ENCODE assay signal across 27 mouse cellular contexts in the genomic region with DNA sequence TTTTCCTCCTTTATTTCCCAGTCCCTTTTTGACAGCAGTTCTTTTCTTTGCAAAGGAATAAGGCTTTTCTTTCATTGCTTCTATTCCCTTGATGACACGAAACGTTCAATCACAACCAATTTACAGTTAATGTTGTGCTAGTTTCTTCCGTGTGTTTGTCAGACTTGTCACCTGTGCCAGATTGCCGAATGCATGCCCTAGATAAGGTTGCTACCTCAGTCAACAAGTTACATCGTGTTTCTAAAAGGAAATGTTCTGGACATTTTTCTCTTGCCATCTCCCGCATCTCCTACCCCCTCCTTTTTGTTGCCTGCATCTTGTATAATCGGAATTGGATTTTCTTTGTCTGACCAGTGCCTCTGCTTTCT.
DNase-seq lines count a peak whose midpoint lies in the region; ATAC-seq and TF ChIP-seq lines count a peak whose summit lies in the region.
"Had no signal": no experiment of that assay in that cellular context is flagged by ENCODE, and none has a peak within 500 bp of the region (broad histone marks: within the 10 kb centered on the region; RNA-seq: fewer than 3 reads in every experiment).

No protein-coding gene starts in this region.

- no peaks in the 10 kb centered on the region for H3K27me3 ChIP-seq in forebrain, embryonic 14.5 days (replicated peaks; ENCODE audit: control insufficient read depth, insufficient read depth, low read length)
- no peaks in the 10 kb centered on the region for H3K27me3 ChIP-seq in forebrain, embryonic 11.5 days (ENCODE audit: control insufficient read depth, insufficient read depth, low read length)
- H3K27me3 ChIP-seq in forebrain, postnatal 0 days (ENCODE audit: insufficient read depth, low read length), result no peaks in the 10 kb centered on the region
- H3K27me3 ChIP-seq: CH12.LX; heart, embryonic 13.5 days; hindbrain, embryonic 12.5 days; hindbrain, embryonic 15.5 days; Patski had no signal

- H3K4me1 ChIP-seq in forebrain, embryonic 14.5 days (ENCODE audit: control insufficient read depth, insufficient read depth, low read length), result no peaks in the 10 kb centered on the region
- H3K4me1 ChIP-seq in forebrain, embryonic 11.5 days (replicated peaks; ENCODE audit: control insufficient read depth, insufficient read depth, low read length), result no peaks in the 10 kb centered on the region
- H3K4me1 ChIP-seq in forebrain, postnatal 0 days (ENCODE audit: insufficient read depth), result 0 out of 2 replicates have a peak, but pooled peaks cover 4% of the 10 kb centered on the region
- H3K4me1 ChIP-seq: heart, embryonic 10.5 days; heart, embryonic 13.5 days; hindbrain, embryonic 12.5 days; hindbrain, embryonic 15.5 days had no signal

- no peak overlapping the region for H3K27ac ChIP-seq in forebrain, embryonic 14.5 days (ENCODE audit: low read depth, low read length)
- no peak overlapping the region for H3K27ac ChIP-seq in forebrain, embryonic 11.5 days (ENCODE audit: low read depth, low read length)
- H3K27ac ChIP-seq in layer of hippocampus, adult 2 months, result peak overlapping the region; percentile 62
- H3K27ac ChIP-seq in forebrain, postnatal 0 days (ENCODE audit: low read depth, low read length), result peak overlapping the region; percentile 88
- H3K27ac ChIP-seq: gastrocnemius, adult 2 months; heart, embryonic 10.5 days; heart, embryonic 13.5 days; hindbrain, embryonic 12.5 days; hindbrain, embryonic 15.5 days had no signal

- H3K9ac ChIP-seq in forebrain, embryonic 14.5 days (ENCODE audit: low read length), result no peak overlapping the region
- H3K9ac ChIP-seq in forebrain, embryonic 11.5 days (ENCODE audit: low read length), result no peak overlapping the region
- no peak overlapping the region for H3K9ac ChIP-seq in forebrain, postnatal 0 days
- H3K9ac ChIP-seq: heart, embryonic 13.5 days; hindbrain, embryonic 12.5 days; hindbrain, embryonic 15.5 days had no signal

- intact Hi-C loops in heart, postnatal 25 days (cut with DNase I), result no loop called here

- no peak for DNase-seq in forebrain, embryonic 14.5 days (ENCODE audit: low spot score)
- no peak for DNase-seq in forebrain, embryonic 11.5 days (ENCODE audit: low spot score)
- DNase-seq in layer of hippocampus, adult 2 months (ENCODE audit: low spot score in 2 of 2), result no peak
- no peak for DNase-seq in layer of hippocampus, adult 9-10 months (ENCODE audit: low spot score)
- peak; percentile 58 for DNase-seq in brain, embryonic 14.5 days (ENCODE audit: low read depth)
- no peak for DNase-seq in forebrain, postnatal 0 days
- DNase-seq in heart, postnatal 25 days (ENCODE audit: low spot score), result no peak
- DNase-seq: adrenal gland, postnatal 10 days; adrenal gland, postnatal 36 days; B cell, adult 2 months; cerebellum, adult 11-12 months; cerebellum, adult 8-10 months; cerebellum, postnatal 10 days; cerebellum, postnatal 36 days; gastrocnemius, adult 2 months; gastrocnemius, postnatal 14 days; heart, adult 11 months; heart, postnatal 14 days; kidney, adult 2 months had no signal

- H3K4me3 ChIP-seq in forebrain, embryonic 14.5 days (ENCODE audit: low read depth, low read length), result no peak overlapping the region
- no peak overlapping the region for H3K4me3 ChIP-seq in forebrain, embryonic 11.5 days (ENCODE audit: low read depth, low read length)
- no peak overlapping the region for H3K4me3 ChIP-seq in layer of hippocampus, adult 2 months
- no peak overlapping the region for H3K4me3 ChIP-seq in forebrain, postnatal 0 days (ENCODE audit: low read depth, low read length)
- H3K4me3 ChIP-seq: gastrocnemius, adult 2 months; heart, embryonic 10.5 days; heart, embryonic 13.5 days; hindbrain, embryonic 12.5 days; hindbrain, embryonic 15.5 days had no signal

- no peak for TF ChIP-seq POLR2A in brain, embryonic 14.5 days (IDR thresholded peaks at IDR 0.05; ENCODE audit: borderline replicate concordance, extremely low read depth, insufficient read depth, insufficient read length, poor library complexity, severe bottlenecking)

- no peaks in the 10 kb centered on the region for H3K9me3 ChIP-seq in forebrain, embryonic 14.5 days (replicated peaks; ENCODE audit: control insufficient read depth, low read length)
- no peaks in the 10 kb centered on the region for H3K9me3 ChIP-seq in forebrain, embryonic 11.5 days (ENCODE audit: control insufficient read depth, low read length)
- H3K9me3 ChIP-seq in forebrain, postnatal 0 days (ENCODE audit: low read length), result no peaks in the 10 kb centered on the region
- H3K9me3 ChIP-seq: heart, embryonic 10.5 days; heart, embryonic 13.5 days; hindbrain, embryonic 12.5 days; hindbrain, embryonic 15.5 days had no signal

- no peak for TF ChIP-seq CTCF in layer of hippocampus, adult 2 months (conservative IDR thresholded peaks at IDR 0.05)
- TF ChIP-seq CTCF in brain, embryonic 14.5 days (IDR thresholded peaks at IDR 0.05; ENCODE audit: borderline replicate concordance, extremely low read depth, insufficient read depth, insufficient read length), result no peak
- no peak for TF ChIP-seq CTCF in forebrain, postnatal 0 days (IDR thresholded peaks at IDR 0.05; ENCODE audit: low read depth)

- peak; percentile 37; the same call in 1 of the 2 replicates for ATAC-seq in forebrain, embryonic 14.5 days
- ATAC-seq in forebrain, embryonic 11.5 days (replicated peaks; ENCODE audit: low FRiP score), result no peak
- peak; percentile 73 for ATAC-seq in forebrain, postnatal 0 days
- ATAC-seq: intestine, postnatal 0 days; Patski had no signal

- 68% methylated on average over 7 of the region's 7 CpGs for WGBS in forebrain, embryonic 14.5 days
- 90% methylated on average over 7 of the region's 7 CpGs for WGBS in forebrain, embryonic 11.5 days
- WGBS in forebrain, postnatal 0 days, result 38% methylated on average over 7 of the region's 7 CpGs

- no peak overlapping the region for H3K4me2 ChIP-seq in forebrain, embryonic 14.5 days (ENCODE audit: low read length)
- no peak overlapping the region for H3K4me2 ChIP-seq in forebrain, embryonic 11.5 days (ENCODE audit: low read depth, low read length, severe bottlenecking)
- H3K4me2 ChIP-seq in forebrain, postnatal 0 days (ENCODE audit: low read depth), result no peak overlapping the region
- H3K4me2 ChIP-seq: heart, embryonic 13.5 days; hindbrain, embryonic 12.5 days; hindbrain, embryonic 15.5 days had no signal

- H3K36me3 ChIP-seq in forebrain, embryonic 14.5 days (ENCODE audit: control insufficient read depth, insufficient read depth, low read length), result no peaks in the 10 kb centered on the region
- no peaks in the 10 kb centered on the region for H3K36me3 ChIP-seq in forebrain, embryonic 11.5 days (ENCODE audit: control insufficient read depth, insufficient read depth, low read length)
- no peaks in the 10 kb centered on the region for H3K36me3 ChIP-seq in forebrain, postnatal 0 days (ENCODE audit: insufficient read depth)
- H3K36me3 ChIP-seq: G1E; heart, embryonic 10.5 days; heart, embryonic 13.5 days; hindbrain, embryonic 12.5 days; hindbrain, embryonic 15.5 days had no signal

Comparison
In these comparisons a context has a peak if more than half of its experiments do, and no peak if none do; other contexts are left out.
1. H3K27ac ChIP-seq: peak in layer of hippocampus, adult 2 months (single experiment) and forebrain, postnatal 0 days (single experiment); none in forebrain, embryonic 14.5 days (single experiment) and forebrain, embryonic 11.5 days (single experiment).